Comparison of ENCODE assay signal across 13 mouse cellular contexts in genomic region chr5:118659713-118660112, GRCm38 (mm10).
A peak's percentile ranks its signal among the peaks of the same experiment; 100 is the strongest.
DNase-seq lines count a peak whose midpoint lies in the region; ATAC-seq and TF ChIP-seq lines count a peak whose summit lies in the region.
"Had no signal": no experiment of that assay in that cellular context is flagged by ENCODE, and none has a peak within 500 bp of the region (broad histone marks: within the 10 kb centered on the region; RNA-seq: fewer than 3 reads in every experiment).

No protein-coding gene starts in this region.

- peaks cover 32% of the 10 kb centered on the region for H3K4me1 ChIP-seq in intestine, embryonic 16.5 days (ENCODE audit: control insufficient read depth, insufficient read depth, low read length)
- peaks cover 24% of the 10 kb centered on the region for H3K4me1 ChIP-seq in intestine, embryonic 15.5 days (replicated peaks)
- H3K4me1 ChIP-seq in MEL (ENCODE audit: control insufficient read depth in 1 of 2, insufficient read depth in 2 of 2, low read length in 2 of 2): peaks cover 0 to 7% of the 10 kb centered on the region in 2 experiments; a peak in 2 of 4 replicates
- H3K4me1 ChIP-seq in heart, embryonic 11.5 days (ENCODE audit: control insufficient read depth, insufficient read depth, low read length): peaks cover 14% of the 10 kb centered on the region
- peaks cover 20% of the 10 kb centered on the region for H3K4me1 ChIP-seq in forebrain, embryonic 12.5 days

- H3K79me2 ChIP-seq in MEL (ENCODE audit: control insufficient read depth, insufficient read depth, low read length, poor library complexity): peaks cover 4% of the 10 kb centered on the region; the same call in 1 of the 2 replicates

- H3K27ac ChIP-seq in intestine, embryonic 16.5 days (ENCODE audit: low read length): no peak overlapping the region
- no peak overlapping the region for H3K27ac ChIP-seq in intestine, embryonic 15.5 days
- no peak overlapping the region for H3K27ac ChIP-seq in MEL (ENCODE audit: control insufficient read depth, low read depth, low read length)
- no peak overlapping the region for H3K27ac ChIP-seq in heart, embryonic 11.5 days (ENCODE audit: low read depth, low read length)
- H3K27ac ChIP-seq in forebrain, embryonic 12.5 days: no peak overlapping the region
- H3K27ac ChIP-seq: heart, adult 2 months; liver, embryonic 15.5 days had no signal

- ATAC-seq in intestine, embryonic 16.5 days: peak; percentile 62
- ATAC-seq in intestine, embryonic 15.5 days: no peak
- no peak for ATAC-seq in heart, embryonic 11.5 days (replicated peaks; ENCODE audit: insufficient number of reproducible peaks, low FRiP score, low TSS enrichment)
- no peak for ATAC-seq in forebrain, embryonic 12.5 days (ENCODE audit: low FRiP score)
- ATAC-seq: inflammation-experienced regulatory T-cells, adult 6 months; midbrain, embryonic 16.5 days had no signal

- TF ChIP-seq CTCF in MEL (IDR thresholded peaks at IDR 0.05 in 2 of 3, conservative IDR thresholded peaks at IDR 0.05 in 1 of 3; ENCODE audit: control insufficient read depth in 1 of 3, insufficient read depth in 1 of 3, low read depth in 2 of 3, low read length in 3 of 3, poor library complexity in 1 of 3, severe bottlenecking in 1 of 3): no peak

- DNase-seq in 3134 (ENCODE audit: extremely low read depth, insufficient read length, low spot score) (peak; percentile 43), MEL (ENCODE audit: low read depth, low spot score) (no peak)
- no peak for DNase-seq in right cerebral cortex, postnatal 25 days
- no peak for DNase-seq in right cerebral cortex, postnatal 14 days
- DNase-seq: cerebellum, adult 18-20 months had no signal

- TF ChIP-seq RAD21 in MEL (IDR thresholded peaks at IDR 0.05; ENCODE audit: low read depth, low read length): no peak

- no peaks in the 10 kb centered on the region for H3K27me3 ChIP-seq in intestine, embryonic 16.5 days (replicated peaks; ENCODE audit: control insufficient read depth, insufficient read depth, low read length)
- H3K27me3 ChIP-seq in intestine, embryonic 15.5 days (replicated peaks): no peaks in the 10 kb centered on the region
- H3K27me3 ChIP-seq in MEL (ENCODE audit: control insufficient read depth in 1 of 2, insufficient read depth in 2 of 2, low read length in 2 of 2): no peaks in the 10 kb centered on the region
- H3K27me3 ChIP-seq in heart, embryonic 11.5 days (ENCODE audit: control insufficient read depth, insufficient read depth, low read length): no peaks in the 10 kb centered on the region
- H3K27me3 ChIP-seq in forebrain, embryonic 12.5 days: peaks cover 10% of the 10 kb centered on the region
- H3K27me3 ChIP-seq: liver, embryonic 15.5 days had no signal

- H3K36me3 ChIP-seq in intestine, embryonic 16.5 days (ENCODE audit: control insufficient read depth, insufficient read depth, low read length): no peaks in the 10 kb centered on the region
- no peaks in the 10 kb centered on the region for H3K36me3 ChIP-seq in intestine, embryonic 15.5 days
- peaks cover 0 to 7% of the 10 kb centered on the region in 2 experiments; a peak in 2 of 4 replicates for H3K36me3 ChIP-seq in MEL (ENCODE audit: control insufficient read depth in 1 of 2, insufficient read depth in 2 of 2, low read length in 2 of 2)
- no peaks in the 10 kb centered on the region for H3K36me3 ChIP-seq in heart, embryonic 11.5 days (ENCODE audit: control insufficient read depth, insufficient read depth, low read length)
- no peaks in the 10 kb centered on the region for H3K36me3 ChIP-seq in forebrain, embryonic 12.5 days (replicated peaks)

- no peak for TF ChIP-seq POLR2A in MEL (IDR thresholded peaks at IDR 0.05; ENCODE audit: control insufficient read depth in 1 of 2, insufficient read depth in 1 of 2, low read depth in 1 of 2, low read length in 2 of 2, poor library complexity in 1 of 2)

- no peak overlapping the region for H3K4me3 ChIP-seq in intestine, embryonic 16.5 days (ENCODE audit: low read length)
- H3K4me3 ChIP-seq in intestine, embryonic 15.5 days (replicated peaks): no peak overlapping the region
- H3K4me3 ChIP-seq in MEL (ENCODE audit: control insufficient read depth in 1 of 2, insufficient read depth in 1 of 2, low read depth in 2 of 2, low read length in 2 of 2): no peak overlapping the region
- H3K4me3 ChIP-seq in heart, embryonic 11.5 days (ENCODE audit: low read depth, low read length): no peak overlapping the region
- H3K4me3 ChIP-seq in forebrain, embryonic 12.5 days (replicated peaks): no peak overlapping the region
- H3K4me3 ChIP-seq: heart, adult 2 months; liver, embryonic 15.5 days had no signal

- TF ChIP-seq EP300 in MEL (IDR thresholded peaks at IDR 0.05; ENCODE audit: low read depth in 1 of 2, low read length in 2 of 2): peak in 1 of 2 experiments; percentile 24; a peak in 2 of 4 replicates

- H3K4me2 ChIP-seq in intestine, embryonic 16.5 days (ENCODE audit: low read depth, low read length): no peak overlapping the region
- H3K4me2 ChIP-seq in intestine, embryonic 15.5 days (replicated peaks): no peak overlapping the region
- peak overlapping the region; percentile 10; the same call in 1 of the 2 replicates for H3K4me2 ChIP-seq in heart, embryonic 11.5 days
- H3K4me2 ChIP-seq in forebrain, embryonic 12.5 days: no peak overlapping the region
- H3K4me2 ChIP-seq: liver, embryonic 15.5 days had no signal

- WGBS in intestine, embryonic 16.5 days: 70% methylated on average over 2 of the region's 2 CpGs
- 58% methylated on average over 2 of the region's 2 CpGs for WGBS in intestine, embryonic 15.5 days
- 40% methylated on average over 2 of the region's 2 CpGs for WGBS in heart, embryonic 11.5 days (ENCODE audit: insufficient replicate concordance)
- 81% methylated on average over 2 of the region's 2 CpGs for WGBS in forebrain, embryonic 12.5 days

- H3K9me3 ChIP-seq in intestine, embryonic 16.5 days (ENCODE audit: control insufficient read depth, low read length): no peaks in the 10 kb centered on the region
- no peaks in the 10 kb centered on the region for H3K9me3 ChIP-seq in intestine, embryonic 15.5 days
- no peaks in the 10 kb centered on the region for H3K9me3 ChIP-seq in MEL (replicated peaks; ENCODE audit: insufficient read depth, low read length)
- no peaks in the 10 kb centered on the region for H3K9me3 ChIP-seq in heart, embryonic 11.5 days (replicated peaks; ENCODE audit: control insufficient read depth, low read length)
- H3K9me3 ChIP-seq in forebrain, embryonic 12.5 days: no peaks in the 10 kb centered on the region
- H3K9me3 ChIP-seq: liver, embryonic 15.5 days had no signal

- H3K9ac ChIP-seq in intestine, embryonic 16.5 days (ENCODE audit: low read depth, low read length): no peak overlapping the region
- H3K9ac ChIP-seq in intestine, embryonic 15.5 days: no peak overlapping the region
- H3K9ac ChIP-seq in MEL (ENCODE audit: control insufficient read depth, low read depth, low read length, poor library complexity, severe bottlenecking): no peak overlapping the region
- no peak overlapping the region for H3K9ac ChIP-seq in heart, embryonic 11.5 days (ENCODE audit: low read depth, low read length)
- H3K9ac ChIP-seq in forebrain, embryonic 12.5 days: no peak overlapping the region
- H3K9ac ChIP-seq: liver, embryonic 15.5 days had no signal

TF ChIP-seq in MEL, 35 proteins besides CTCF, POLR2A, EP300 and RAD21:
- TF ChIP-seq ZNF384 (IDR thresholded peaks at IDR 0.05; ENCODE audit: low read depth, low read length) (no peak), ELF1 (IDR thresholded peaks at IDR 0.05; ENCODE audit: low read depth, low read length) (no peak), ETS1 (IDR thresholded peaks at IDR 0.05; ENCODE audit: low read depth, low read length) (peak; percentile 35; the same call in 1 of the 2 replicates), SIN3A (IDR thresholded peaks at IDR 0.05; ENCODE audit: low read length) (no peak), CHD2 (IDR thresholded peaks at IDR 0.05; ENCODE audit: low read length) (no peak), CHD1 (IDR thresholded peaks at IDR 0.05; ENCODE audit: low read depth, low read length) (no peak), SMC3 (IDR thresholded peaks at IDR 0.05; ENCODE audit: low read depth, low read length) (no peak), GATA1 (IDR thresholded peaks at IDR 0.05; ENCODE audit: low read depth, low read length) (peak; percentile 42; the same call in 1 of the 2 replicates), POLR2AphosphoS2 (IDR thresholded peaks at IDR 0.05; ENCODE audit: low read length) (no peak), MXI1 (IDR thresholded peaks at IDR 0.05; ENCODE audit: low read depth, low read length) (no peak), ZC3H11A (IDR thresholded peaks at IDR 0.05; ENCODE audit: low read depth, low read length) (no peak), USF1 (IDR thresholded peaks at IDR 0.05; ENCODE audit: low read depth, low read length) (no peak), NRF1 (IDR thresholded peaks at IDR 0.05; ENCODE audit: insufficient read depth, low read depth, low read length, poor library complexity, severe bottlenecking) (no peak), TAL1 (IDR thresholded peaks at IDR 0.05; ENCODE audit: low read length) (0 out of 2 replicates have a peak, but pooled peaks have one; percentile 9), USF2 (IDR thresholded peaks at IDR 0.05; ENCODE audit: borderline replicate concordance in 1 of 2, insufficient read depth in 1 of 2, low read depth in 1 of 2, low read length in 2 of 2) (no peak), RCOR1 (IDR thresholded peaks at IDR 0.05; ENCODE audit: low read depth, low read length) (no peak)
